Mouse (Mus musculus): ENCODE measurements around the gene Iqcc.

Gene Iqcc

DNA sequence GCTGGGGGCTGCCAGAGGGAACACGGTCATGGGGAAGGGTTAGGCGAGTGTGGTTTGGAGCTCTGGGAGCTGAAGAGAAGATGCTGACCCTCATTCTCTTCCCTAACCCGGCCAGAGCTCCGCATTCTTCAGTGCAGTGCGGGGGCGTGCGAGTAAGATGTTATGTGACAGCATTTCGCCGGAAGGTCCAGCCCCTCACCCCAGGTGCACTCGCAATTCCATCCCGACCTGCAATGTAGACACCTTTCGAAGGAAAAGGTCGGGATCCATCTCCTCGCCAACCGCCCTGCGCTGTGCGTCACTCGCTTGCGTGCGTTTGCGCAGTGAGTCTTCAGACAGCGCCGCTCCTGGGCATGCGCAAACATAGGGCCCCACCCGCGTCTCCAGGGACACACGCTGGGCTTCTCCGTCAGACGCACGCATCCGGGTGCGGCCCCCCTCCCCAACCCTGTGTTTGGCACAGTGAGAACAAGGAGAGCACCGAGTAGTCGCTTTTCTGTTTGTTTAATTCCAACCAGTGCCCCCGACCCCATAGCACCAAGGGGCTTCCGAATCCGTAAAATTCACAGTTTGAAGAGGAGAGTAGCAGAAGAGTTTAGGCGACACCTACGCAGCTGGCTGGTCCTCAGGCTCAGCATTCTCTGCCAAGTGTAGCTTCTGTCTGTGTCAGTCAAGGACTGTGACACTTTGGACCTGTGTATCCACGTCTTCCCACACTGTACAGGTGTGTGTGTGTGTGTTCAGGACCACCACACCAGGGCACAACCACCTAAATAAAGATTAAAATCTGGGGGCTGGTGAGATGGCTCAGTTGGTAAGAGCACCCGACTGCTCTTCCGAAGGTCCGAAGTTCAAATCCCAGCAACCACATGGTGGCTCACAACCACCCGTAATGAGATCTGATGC is at the start of gene Iqcc:
Iqcc (minus strand) TSS at position 314 of the 906 bp plus-strand sequence.
- peak; percentile 96 for DNase-seq

DNA sequence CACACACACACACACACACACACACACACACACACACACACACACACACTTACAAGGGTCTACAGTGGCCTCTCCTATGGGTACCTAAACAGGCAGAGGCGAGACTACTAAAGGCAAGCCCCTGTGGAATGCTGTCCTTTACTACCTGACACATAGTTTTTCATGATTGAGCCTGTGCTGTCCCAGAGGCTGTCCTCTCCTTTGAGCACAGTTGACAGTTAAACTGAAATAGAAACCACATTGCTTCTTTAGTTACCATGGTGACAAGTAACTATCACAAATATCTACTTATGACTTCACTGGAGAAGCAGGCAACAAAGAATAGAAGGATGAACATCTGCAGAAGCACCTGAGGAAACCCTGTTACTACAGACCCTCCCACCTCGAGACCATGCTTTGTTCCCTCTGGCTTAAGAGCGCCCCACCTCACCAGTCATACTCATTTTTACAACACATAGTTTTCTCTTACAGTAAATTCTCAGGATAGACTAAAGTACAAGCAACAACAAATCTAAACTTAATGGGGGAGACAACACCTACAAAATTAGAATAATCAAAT is 43.4 kb upstream of the Iqcc start:
- no peak for DNase-seq

DNA sequence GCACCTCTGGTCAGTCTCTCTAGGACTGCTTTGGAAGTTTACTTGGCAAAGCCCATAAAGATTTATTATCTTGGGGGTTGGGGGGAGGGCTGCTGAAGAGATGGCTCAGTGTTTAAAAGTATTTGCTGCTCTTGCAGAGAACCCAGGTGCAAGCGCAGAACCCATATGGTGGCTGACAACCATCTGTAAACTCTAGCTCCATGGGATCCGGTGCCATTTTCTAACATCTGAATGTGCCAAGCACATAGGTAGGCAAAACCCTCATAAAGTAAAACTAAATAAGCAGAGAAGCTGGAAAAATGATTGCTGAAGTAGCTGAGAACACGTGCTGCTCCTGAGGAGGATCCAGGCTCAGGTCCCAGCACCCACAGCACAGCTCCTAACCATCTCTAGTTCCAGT is 42.7 kb upstream of the Iqcc start:
- DNase-seq, result no peak

DNA sequence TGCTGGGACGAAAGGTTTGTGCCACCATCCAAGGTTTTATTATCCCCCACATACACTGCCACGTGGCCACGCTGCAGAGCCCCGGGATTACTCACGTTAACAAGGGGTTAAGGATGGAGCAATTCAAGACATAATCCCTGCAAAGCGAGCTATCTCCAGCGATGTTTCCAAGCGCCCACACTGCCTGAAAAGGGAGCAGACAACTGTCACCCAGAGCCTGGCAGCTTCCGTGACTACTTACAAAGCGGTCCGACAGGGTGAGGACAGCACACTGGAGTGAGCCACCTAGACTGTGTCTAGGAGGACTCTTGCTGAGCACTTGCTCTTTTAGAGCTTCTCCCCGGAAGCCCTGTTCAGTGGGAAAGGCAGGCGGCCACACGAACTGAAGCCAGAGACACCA is 35.9 kb upstream of the Iqcc start:
- DNase-seq, result no peak

DNA sequence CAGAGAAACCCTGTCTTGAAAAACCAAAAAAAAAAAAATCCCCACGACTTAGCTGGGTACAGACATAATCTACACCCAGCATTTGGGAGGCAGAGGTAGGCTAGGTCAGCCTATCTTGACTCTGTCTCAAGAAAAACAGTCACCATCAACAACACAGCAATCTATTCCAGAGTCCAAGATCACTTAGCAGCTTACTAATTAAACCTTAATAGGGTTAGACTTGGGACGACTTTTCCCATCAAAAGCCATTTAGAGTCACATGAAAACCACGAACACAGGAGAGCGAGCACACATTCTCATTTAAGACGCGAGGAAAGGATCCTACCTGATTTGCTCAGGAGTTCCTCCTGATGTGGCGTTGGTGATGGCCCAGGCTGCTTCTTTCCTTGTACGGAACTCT is 31.5 kb upstream of the Iqcc start:
- DNase-seq, result no peak

DNA sequence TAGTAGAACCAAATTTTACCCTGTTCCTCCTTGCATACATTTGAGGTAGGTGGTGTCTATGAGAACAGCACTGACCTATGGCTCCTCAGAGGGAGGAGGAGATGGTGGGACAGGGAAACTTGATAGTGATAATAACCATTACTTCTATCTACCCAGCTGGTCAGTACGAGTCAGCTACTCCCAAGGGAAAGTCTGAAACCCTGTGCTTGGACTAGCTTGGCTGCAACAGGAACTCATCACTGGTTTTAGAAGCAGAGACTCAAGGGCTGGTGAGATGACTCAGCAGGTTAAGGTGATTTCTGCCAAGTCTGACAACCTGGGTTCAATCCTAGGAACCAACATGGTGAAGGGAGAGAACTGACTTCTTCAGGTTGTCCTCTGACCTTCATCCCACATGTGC is 29.8 kb upstream of the Iqcc start:
- no peak for DNase-seq

DNA sequence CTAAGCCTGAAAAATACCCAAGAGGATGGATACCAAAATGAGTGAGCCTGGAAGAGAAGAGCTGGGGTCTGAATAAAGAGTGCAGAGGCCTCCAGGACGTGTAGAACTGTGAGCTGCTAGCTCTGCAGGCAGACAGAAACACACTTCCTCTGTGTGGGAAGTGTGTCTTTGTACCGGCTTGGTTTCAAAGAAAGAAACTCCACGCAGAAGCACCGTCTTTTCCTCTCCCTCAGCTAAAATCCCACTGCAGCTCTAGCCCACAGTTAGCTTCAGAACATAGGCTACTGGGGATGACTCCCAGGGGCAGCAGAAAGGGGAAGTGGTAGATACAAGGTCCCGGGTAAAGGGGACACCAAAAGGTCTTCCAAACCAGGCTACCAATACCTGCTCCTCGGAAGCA is 26.3 kb upstream of the Iqcc start:
- DNase-seq, result no peak

DNA sequence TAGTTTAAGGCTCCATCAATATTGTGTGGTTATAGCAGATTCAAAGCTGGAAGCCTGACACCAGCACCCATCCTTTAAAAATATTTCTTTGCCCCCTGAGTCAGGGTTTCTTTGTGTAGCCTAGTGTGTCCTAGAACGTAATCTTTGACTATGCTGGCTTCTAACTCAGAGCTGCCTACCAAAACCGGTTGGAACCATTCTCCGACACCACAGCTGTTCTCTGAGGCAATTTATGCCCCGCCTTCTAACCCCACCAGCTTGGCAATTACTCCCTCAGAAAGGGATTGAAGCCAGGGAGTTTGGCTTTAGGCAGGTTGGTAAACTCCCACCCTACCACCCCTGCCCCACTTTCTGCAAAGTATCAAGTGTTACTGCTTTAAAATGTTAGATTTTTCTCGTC is 22.9 kb upstream of the Iqcc start:
- DNase-seq, result no peak

DNA sequence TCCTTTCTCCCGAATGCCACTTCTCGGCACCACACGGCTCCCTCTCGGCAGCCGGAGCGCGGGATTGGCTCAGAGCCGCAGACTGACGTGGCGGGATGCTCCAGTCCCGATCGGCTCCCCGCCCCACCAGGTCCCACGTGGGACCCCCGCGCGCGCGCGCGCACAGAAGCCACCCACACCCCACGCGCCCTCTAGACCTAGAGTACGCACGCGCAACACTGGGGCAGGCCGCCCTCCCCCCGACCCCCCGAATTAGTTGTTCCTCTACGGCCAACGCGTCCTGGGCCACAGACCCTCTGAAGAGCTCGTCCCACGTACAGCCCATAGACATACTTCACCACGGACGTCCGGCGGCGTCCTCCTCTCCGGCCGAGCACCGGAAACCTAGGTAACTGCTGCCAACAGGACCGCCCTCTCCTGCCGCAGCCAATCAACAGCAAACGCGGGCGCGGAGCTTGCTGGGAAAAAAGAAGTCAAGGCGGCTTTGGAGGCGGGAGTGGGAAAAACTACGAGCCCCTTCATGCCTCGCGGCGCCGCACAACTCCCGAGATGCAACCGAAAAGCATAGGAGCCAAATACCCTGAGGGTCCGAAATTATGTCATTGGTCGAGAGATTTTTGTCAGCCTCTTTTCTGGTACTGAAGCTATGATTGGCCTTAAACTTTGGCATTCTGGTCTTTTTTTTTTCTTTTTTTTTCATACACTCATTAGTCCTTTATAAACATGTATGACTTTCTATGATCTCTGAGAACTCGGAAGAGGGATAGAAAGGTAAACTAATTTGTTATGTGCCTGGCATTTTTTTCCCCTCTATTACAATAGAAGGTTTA is 22.0 kb upstream of the Iqcc start, which contains the start of gene Txlna:
Txlna (minus strand) TSS at position 428 of the 830 bp plus-strand sequence.
- peak; percentile 99 for DNase-seq

DNA sequence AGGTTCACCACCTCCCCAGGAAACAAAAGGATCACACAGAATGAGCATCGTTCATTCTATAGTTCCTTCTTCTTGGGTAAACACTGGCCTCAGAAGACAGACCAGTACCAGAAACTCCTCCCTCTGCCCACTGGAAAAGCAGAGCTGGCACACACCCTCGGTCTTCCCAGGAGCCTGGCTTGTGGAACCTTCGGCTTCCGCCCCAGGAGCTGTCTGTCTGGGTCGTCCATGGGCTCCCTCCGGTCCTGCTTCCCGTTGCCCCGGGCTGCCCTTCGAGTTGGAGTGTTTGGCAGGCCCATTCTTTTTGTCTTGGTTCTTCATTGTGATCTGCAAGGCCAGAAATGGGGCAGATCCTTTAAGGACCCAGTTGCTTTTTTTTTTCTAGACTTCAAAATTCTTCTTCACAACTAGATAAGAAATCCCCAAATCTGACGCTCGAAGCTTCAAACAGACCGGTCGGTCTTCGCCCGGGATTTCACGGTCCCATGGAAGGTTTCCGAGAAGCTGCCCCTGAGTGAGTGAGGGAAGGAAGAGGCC is 21.3 kb upstream of the Iqcc start:
- peak; percentile 25 for DNase-seq

DNA sequence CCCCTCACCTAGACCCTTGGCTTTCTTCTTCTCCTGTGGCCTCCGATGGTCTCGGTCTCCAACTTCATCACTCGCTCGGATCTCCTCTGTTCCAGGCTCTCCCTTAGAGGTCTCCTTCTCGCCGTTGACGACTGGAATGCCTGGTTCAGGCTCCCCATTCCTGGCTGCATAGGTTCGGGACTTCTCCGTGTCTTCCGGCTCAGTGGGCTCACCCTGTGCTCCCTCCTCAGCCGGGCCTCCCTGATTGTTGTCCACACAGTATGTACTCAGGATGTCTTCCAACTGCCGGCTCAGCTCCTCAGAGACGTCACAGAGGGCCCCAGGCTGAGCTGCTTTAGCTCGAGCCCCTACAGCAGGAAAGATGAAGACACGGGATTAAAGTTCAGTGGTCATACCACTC is 20.3 kb upstream of the Iqcc start:
- no peak for DNase-seq

DNA sequence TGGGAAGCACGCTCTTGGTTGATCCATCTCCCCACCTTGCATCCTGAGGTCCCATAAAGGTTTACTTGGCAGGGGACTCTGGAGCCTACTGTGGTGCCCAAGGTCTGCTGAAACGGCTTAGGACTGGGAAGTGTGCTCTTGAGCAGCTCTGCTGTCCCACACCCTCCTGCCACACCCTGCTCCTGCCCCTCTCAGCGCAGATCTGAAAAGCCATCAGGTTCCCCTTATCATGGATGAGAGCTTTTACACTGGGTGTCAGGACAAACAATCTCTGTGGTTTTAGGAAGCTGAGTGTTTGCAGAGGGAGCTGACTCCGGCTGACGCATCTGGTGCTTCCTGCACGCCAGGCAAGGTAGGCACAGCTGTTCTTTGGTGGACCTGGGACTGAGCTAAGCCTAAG is 15.0 kb upstream of the Iqcc start:
- no peak for DNase-seq

DNA sequence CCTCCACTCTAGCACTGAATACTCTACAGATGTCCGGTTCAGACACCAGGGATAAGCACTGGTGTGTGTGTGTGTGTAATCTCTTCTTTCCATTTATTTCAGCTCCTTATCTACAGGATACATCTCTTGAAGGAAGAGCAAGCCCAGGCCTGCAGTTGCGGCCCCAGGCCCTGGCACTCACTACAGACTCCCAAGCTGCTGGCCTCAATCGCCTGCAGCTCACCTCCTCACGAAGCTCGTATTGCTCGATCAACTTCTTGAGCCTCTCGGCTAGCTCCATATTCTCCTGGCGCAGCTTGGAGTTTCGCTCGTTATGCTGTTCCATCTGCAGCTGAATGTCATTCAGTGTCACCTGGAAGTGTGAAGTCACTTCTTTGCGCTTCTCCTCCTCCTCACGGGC is 13.0 kb upstream of the Iqcc start:
- DNase-seq, result no peak

DNA sequence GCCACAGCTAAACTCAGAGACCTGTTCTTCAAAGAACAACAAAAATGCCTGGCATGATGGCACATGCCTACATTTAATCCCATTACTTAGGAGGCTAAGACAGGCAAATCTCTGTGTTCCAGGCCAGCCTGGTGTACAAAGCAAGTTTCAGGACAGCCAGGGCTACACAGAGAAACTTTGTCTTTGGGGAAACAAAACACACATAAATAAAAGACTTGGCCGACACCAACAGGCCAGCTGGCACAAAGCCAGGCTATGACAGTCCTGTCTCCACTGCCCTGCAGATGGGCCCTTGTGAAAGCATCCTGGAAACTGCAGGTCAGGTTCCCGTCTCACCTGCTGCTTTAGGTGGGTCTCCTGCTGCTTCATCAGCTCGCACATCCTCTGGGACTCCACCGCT is 12.0 kb upstream of the Iqcc start:
- no peak for DNase-seq

DNA sequence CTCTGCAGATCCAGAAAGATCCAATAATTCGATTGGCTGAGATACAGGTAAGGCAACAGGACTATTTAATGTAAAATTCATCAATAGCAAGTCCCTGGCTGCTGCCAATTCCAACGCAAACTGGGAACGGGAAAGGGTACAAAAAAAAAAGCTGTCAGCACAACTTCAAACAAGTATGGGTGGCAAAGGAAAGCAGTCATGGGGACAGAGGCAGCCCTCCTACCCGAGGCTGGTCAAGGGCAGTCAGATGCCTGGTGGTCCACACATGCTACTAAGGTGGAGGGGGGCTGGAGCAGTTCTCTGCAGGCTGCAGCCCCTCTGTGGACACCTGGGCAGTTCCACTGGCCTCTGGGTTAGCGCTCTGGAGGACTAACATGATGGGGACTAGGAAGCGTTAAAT is 7.1 kb upstream of the Iqcc start:
- DNase-seq, result no peak

DNA sequence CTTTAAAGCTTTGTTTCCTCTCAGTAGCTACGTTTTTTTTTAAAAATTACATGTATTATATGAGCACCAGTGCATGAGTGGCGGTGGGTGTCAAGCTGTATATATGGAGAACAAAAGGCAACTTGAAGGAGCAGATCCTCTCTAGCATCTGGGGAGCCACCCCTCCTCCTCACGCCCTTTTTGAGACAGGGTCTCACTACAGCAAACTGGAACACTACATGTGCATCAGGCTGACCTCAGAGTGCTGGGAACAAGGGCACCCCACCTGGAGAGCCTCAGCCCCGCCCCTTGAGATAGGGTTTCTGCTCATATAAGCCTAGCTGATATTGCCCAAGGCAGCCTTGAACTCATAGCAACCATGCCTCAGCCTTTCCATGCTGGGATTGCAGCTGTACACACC is 6.6 kb upstream of the Iqcc start:
- DNase-seq, result no peak

DNA sequence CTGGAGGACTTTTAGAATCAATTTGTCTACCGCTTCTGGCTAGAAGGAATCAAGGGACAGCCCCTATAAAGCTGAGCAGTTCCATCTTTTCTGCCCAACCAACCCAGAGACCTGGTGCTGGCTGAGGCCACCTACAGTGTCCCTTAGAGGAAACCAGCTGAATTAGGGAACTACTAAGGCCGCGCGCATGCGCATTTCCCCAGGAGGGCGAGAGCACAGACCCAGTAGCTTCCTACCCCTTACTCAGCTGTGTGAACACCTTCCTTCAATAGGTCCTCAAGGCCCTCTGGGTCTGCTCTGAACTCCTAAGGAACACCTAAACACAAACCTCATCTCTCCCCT is 6.1 kb upstream of the Iqcc start:
- DNase-seq, result peak; percentile 81

DNA sequence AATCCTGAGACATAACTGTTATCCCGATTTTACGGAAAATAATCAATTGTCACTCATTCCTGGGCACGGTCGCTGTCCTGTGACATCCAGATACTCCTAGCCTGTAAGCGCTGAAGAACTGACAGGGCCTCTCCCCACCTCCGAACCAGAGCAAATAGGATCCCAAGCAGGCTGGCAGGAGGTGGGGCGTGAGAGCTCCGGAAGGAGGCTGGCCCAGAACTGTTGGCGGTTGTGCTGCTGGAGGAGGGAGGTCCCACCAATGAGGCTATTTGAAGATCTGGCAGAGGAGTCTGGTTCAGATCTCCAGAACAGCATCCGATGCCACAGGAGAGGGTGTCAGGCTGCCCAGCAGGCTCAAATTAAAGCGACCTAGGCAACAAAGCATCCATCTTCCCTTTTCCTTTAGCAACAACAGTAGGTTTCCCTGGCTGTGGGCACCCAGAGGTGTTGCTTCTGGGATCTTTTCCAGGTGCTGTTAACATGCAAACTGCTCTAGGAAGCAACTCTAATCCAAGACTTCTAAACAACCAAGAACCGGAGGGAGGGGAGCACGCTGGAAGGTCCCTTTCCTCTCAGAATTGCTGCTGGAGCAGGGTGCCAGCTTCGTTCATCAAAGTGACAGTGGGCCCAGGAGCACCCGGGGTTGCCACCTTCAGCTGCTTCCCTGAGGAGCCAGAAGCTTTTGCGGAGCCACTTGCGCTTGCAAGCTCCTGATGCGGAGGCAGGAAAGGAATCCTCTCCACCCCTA is 5.6 kb upstream of the Iqcc start:
- DNase-seq, result peak; percentile 91

DNA sequence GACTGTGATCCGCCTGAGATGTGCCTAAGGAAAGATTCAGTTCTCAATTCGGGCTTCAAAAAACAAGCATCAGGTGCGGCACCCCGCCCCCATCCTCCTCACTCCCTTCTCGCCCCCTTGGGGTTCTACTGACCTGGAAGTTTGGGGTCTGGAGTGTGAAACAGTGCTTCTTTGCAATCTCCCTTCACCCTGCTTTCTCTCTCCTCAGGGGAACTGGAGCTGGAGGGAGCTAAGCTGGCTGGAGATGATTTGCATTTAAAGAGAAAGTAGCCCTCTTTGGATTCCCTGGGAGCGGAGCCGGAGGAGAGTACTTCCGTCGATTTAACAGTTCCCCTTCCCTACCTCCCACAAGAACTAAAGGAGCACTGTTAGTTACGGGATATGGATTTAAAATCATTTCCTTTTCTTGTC is 4.8 kb upstream of the Iqcc start, which contains the start of gene Ccdc28b:
Ccdc28b (minus strand) TSS at position 267 of the 411 bp plus-strand sequence.
- DNase-seq, result peak; percentile 74

DNA sequence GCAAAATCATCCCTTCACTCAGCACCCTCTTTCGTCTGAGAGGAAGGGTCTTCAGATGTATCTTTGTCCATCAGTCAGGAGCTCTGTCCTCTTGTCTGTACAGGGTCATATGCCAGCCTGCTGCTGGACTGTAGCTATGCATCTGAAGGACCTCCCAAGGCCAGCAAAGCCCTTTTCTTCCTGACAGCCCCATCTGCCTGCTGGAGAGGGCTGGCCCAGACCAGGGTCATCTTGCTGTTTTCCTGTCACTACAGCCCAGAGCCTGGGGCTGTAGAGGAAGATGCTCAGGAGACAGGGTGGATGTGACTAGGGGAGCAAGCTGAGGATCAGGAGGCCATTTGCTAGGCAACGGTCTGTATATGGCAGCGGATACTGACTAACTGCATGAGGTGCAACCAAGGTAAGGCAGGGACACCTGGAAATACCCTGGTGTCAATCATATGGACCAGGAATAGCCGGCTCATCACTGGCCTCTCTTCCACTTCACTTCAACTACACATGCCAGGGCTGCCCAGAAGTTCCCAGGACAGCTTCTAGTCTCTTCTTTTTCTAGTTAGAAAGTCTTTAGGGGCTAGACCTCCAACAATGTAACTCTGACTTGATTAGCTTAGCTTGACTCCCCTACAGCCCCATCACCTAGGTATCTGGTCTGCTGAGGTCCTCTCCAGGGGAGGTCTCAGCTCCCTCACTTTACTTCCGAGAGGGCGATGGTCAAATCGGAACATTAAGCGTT is 4.1 kb upstream of the Iqcc start:
- no peak for DNase-seq

DNA sequence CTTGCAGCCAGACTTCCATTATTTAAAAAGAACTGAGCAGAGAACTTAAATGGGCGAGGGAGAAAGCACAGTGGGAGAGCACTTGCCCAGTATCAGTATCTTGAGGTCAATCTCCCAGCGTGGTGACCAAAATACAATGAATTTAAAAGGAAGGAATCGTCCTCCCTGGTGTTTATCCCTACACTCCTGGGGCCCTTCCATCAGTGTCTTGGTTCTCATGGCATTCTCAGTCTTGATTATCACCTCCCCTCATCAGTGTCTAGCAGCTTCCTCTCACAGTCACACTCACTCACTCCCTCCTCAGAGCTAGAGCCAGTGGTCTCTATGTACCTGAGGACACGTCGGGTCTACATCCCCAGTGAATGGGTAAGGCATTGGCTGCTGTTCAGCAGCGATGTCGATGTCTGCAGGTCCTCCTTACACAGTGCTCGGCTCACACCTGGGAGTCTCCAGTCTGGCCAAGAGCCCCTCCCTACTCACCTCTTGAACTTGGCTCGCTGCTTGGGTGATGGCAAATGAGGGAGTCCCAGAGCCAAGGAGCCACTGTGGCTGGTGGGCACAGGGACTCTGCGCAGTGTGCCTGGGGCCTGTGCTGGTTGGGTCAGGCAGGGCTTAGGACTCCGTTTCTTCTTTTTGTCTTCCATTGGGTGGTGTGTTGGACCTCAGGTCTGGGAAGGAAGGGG is 3.4 kb upstream of the Iqcc start:
- DNase-seq, result no peak
